Mouse (Mus musculus) spleen, postnatal 14 days (tissue): ENCODE data around the gene Abr.

Experiments
- DNase-seq, 2 experiments: peaks; one replicate each; pipeline ENCODE4 v3.0.0; 2021 to 2022; ENCODE audit warnings: low spot score in 2 of 2

Gene Abr

DNA sequence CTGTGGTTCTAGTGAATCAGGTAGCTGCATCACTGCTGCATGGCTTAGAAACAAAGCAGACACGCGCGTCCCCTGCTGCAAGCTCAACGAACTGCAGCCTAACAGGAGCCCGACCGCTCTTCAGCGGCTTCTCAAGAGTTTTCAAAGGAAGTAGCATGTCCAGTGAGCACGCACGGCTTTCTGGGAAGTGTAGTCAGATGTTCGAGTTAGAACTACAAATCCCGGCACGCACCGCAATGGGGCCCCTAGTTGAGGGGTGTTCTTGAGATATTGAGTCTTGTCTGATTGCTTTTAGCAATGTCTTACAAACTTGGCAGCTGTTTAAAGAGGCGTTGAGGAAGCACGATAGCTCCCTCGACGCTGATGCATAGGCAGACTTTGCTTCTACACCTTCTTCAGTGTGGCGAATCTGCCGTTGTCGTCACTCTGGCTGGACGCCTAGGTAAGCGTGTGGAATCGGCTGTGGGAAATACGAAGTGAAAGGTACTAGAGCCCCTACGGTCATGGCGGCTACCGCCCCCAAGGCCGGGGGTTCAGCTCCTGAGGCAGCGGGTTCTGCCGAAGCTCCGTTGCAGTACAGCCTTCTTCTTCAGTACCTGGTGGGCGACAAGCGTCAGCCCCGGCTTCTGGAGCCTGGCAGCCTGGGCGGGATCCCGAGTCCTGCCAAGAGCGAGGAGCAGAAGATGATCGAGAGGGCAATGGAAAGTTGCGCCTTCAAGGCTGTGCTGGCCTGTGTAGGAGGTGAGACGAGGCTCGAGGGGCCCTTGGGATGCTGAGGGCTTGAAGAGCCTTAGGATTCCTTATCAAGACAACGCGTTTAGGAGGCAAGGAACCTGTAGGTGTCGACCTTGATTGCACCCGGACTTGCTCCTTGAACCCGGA, 215.2 kb downstream of the Abr start, which contains the start of gene Timm22:
Gene Timm22, plus strand, starts transcription at position 251 of the 882 bp plus-strand sequence.
- peak; percentile 89 to 94 for DNase-seq

DNA sequence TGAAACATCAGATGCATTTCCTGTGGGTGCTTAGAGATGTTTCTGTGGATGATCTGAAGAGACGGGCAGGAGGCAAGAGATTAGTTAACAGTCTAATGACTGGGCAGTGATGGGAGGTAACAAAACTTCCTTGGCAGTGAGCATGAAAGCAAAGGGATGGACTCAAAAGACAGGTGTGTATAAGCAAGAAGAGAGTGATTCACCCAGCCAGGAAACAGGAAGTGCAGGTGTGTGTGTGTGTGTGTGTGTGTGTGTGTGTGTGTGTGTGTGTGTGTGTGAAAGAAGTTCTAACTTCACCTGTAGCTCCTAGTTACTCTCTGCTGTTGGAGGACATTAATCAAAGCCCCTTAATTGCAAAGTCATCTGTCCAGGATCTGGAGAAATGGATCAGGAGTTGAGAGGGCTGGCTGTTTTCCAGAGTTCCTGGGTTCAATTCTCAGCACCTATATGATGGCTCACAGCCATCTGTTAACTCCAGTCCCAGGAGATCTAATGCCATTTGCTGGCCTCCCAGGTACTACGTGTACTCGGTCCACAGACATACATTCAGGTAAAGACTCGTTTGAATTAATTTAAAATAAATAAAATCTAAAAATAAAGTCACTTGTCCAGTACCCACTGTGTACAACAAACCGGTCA, 216.4 kb downstream of the Abr start:
- DNase-seq, result no peak

DNA sequence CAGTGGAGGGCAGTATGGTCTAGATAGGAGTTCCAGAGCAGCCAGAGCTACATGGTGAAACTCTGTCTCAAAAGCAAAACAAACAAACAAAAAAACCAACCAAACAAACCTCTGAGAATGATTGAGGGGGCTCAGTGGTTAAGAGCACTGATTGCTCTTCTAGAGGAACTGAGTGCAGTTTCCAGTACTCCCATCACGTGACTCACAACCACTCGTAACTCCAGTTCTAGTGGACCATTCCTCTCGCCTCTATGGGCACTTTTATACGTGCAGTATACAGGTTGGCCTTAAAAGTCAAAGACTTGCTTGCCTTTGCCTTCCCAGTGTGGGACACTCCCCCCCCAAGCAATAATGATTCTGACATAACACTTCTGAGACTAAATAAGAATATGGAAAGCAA, 217.0 kb downstream of the Abr start:
- DNase-seq, result no peak

DNA sequence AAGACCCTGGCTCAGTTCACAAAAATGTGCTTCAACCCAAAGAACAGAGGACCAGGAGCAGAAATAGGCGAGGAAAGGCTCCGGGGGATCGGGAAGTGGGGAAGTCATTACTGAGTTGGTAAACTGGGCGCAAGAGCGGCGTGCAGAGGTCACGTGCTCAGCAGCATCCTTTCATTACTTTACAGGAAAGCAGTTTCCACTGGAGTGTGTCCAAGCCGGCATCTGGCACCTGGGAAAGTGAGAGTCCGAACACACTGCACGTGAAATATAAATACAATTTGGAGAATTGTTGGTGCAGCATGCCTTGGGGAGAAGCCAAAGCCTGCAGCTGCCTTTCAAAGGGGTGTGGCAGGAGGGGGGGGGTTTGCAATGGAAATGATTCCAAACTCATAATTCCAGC, 220.7 kb downstream of the Abr start:
- no peak for DNase-seq

DNA sequence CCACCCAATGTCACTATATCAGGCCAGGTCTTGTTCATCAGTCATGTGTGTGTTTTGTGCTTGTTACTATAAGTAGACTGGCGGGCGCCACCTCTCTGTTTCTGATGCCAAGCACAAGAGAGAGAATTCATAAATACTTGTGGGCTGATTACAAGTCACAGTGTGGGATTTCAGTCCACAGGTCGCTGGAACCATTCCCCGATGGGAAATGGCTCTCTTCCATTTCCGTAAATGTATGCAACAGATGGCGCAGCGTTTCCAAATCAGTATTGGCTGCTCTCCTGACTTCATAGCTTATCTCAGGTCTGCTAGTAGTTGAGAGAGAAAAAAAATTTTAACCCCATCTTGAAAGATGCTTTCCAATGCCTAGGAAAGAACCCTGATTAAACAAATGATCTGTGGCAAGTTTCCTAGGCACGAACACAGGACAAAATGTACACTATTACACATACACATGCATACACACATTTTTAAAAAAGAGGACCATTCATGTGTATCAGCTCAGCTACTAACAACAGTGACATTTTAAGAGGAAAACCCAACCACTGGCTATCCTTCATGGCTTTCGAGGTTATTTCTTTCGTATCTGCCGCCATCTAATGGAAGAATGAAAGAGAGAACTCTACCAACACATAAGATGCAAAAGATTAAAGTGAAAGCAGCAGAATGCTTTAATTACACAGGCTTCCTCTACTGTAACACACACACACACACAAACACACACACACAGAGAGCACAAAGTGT, 222.4 kb downstream of the Abr start:
- no peak for DNase-seq

DNA sequence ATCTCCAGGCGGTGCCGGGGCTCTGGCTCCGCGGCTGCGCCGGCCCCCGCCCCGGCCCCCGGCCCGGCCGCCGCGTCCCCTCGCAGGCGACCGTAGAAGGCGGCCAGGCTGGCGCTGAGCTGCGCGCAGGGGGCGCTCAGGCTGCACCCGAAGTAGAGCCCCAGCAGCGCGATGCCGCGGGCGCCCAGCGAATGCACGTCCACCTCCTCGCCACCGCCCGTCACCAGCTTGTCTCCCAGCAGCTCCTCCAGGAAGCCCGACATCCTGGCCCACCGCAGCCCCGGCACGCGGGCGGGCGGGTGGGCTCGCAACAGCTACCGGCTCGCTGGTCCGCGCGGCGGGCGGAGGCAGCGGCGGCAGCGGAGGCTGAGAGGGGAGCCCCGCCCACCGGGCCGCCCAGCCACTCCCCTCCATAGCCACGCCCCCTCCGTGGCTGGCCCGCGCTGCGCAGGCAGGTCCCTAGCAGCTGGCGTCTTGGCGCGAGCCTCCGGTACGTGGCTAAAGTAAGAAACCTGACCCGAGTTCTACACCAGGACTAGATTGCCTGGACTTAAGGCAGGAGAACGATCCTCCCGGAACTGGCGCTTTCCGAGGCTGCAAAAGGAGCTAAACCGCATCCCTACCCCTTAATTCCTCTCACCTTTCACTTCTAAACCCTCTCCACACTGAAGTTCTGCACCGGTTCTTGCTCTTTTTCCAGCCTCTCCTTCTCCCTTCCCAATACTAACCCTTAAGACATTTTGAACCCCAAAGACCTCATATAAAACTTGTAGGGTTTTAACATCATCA, 223.1 kb downstream of the Abr start, which contains the start of gene Nxn:
Gene Nxn, minus strand, starts transcription at position 343 of the 789 bp plus-strand sequence.
- peak; percentile 85 to 90 for DNase-seq

DNA sequence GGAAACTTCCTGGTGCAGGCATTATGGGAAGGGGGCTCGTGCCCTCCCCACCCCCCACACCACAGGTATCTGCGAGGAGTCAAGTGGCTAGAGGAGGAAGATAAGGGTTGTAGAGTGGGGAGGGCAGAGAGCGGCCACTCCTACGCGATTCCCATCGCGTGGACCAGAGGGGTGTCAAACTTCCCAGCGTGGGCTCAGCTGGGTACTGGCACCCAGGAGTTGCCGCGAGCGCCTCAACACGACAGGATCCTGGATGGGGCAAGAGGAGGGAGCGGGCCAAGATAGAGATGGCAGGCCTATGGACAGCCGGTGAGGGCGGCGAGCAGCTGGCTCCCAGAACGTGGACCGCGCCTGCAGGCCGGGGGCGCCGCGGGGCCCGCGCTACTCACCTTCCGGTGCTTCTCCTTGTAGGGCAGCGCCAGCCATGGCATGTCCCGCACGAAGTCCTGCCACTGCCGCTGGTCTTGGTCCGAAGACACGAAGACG, 223.8 kb downstream of the Abr start:
- DNase-seq, result no peak

DNA sequence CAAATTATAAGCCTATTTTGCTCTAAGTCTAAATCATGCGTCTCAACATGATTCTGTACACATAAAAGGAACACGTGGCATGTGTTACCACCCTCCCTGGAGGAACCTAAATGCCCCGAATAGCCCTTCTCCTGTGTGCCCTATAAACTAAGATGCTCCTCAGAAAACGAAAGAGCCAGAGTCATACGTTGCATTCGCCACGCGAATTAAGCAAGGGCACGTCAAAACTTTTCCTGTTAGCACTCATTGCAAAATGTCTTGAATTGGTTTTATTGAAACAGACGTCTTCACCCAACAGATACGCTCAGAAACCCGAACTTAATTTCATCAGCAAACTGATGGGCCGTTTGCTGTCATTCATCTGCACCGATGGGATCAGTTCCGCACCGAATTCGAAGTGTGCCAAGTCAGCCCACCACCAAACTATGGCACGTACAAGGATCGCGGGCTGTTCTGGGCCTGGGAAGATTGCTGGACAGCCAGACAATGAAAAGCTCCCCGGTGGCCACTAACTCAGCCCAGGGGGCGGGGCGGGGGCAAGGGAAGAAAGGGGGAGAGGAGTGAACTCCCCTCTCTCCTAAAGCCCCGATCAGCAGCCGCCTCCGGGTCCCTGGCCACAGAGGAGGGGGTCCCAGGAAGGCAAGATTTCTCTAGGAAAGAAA, 224.3 kb downstream of the Abr start:
- no peak for DNase-seq

DNA sequence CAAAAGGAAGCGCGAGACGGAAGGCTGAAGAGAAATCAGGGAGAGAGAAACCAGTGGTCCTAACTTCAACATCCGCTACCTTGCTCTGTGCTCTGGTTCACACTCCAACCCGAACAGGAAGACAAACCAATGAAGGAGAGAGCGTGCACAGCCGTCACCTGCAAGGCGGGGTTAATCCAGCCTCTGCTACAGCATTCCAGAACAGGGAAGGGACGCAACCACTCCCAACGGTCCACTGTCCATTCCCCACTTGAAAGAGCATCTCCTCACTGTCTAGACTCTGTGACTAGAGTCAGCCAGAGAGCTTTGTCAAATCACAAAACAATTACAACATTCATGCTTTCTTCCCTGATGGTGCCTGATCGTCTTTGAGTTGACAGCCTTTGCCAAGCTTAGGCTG, 229.1 kb downstream of the Abr start:
- DNase-seq, result no peak

DNA sequence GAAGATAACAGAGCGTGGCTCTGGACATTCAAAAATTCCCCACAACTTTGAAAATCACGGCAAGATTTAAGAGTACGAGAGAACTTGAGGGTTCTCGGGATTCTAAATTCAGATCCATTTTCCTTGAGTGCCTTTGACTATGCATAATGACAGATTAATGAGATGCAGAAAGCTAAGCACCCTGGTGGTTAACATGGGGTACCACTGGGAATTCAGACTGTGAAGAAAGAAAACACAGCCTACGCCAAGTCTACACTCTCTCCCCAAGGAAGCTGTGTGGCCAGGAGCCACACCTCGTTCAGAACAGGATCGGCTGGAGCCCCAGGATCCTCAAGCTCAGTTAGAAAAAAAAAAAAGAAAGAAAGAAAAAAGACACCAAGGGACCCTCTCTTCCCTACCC, 229.6 kb downstream of the Abr start:
- DNase-seq, result no peak

DNA sequence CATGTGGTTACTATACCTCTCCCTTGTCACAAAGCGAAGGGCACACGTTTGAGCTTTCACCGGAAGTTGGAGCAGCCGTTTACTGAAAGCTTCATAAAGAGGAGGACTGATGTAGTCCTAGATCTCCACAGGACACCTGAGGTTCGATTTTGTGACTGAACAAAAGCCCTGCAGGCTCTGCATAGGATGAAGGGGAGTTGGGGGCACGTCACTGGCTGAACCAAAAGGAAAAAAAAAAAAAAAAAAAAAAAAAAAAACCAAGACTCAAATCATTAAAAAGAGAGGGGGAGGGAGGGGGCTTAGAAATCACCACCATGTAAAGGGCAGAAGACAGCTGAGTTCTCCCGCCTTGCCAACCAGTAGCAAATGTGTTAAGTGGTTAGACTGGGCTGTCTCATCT, 233.4 kb downstream of the Abr start:
- DNase-seq, result no peak

DNA sequence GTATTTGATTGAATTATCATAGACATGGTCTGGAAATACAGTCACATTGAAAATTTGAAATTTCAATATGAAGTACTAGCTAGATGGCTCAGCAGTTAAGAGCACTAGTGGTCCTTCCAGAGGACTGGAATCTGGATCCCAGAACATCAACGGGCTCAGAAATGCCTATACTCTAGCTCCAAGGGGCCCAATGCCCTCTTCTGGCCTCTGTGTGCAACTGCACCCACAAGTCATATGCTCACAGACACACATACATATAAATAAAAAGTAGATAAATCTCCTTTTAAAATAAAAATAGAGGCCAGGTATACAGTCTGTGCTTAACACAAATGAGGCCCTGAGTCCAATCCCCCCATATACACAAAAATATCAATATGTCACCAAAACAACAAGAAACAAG, 235.0 kb downstream of the Abr start:
- no peak for DNase-seq

DNA sequence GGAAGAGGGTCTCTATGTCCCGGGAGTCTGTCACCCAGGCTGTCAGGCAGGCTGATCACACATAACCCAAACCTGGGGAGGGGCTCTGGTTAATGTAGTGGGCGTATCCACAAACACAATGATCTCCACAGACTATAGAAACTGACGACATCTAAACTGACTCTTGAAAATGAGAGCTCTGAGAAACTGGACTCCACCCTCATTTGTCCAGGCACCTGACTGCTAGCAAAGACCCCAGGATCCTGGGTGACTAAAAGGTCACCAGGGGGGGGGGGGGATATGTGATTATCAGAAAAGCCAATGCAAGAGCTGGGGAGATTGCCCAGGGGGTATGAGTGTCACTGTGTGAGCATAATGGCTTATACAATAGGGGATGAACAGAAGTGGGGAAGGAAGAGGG, 236.4 kb downstream of the Abr start:
- DNase-seq, result no peak

DNA sequence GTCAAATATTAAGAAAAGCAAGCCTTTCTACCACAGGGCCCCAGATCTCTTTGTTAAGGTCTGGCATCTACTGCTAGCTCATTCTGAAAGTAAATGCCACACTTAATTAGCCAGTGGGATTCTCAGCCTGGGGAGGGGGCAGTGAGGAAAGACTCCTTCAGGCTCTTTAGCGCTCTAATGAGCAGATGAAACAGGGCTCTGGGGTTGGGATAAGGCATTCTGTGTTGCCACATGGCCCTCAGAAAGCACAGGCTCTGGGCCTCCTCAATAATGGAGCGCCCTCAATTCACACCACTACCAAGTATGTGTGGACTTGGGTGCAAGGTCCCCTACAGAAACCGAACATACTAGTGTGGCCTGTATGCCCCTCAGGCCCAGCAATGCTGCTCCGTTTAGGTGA, 237.1 kb downstream of the Abr start:
- no peak for DNase-seq

DNA sequence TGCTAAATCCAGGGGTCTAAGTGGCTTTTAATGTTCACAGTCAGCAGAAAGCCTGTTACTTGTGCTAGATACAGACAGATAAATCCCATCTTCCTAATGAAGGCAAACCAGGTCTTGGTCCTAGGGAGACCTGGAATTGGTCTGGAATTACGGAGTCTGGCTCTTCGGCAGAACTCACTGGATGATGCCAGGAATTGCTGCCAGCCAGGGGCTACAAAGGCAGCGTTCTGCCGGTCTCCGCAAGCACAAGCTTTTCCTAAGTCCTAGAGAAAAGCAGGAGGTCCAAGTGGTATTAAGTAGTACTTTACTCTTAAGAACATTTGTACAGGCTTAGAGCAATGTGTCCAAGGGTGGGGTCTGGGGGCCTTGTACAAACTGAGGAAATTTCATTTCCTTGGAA, 237.8 kb downstream of the Abr start:
- DNase-seq, result no peak

DNA sequence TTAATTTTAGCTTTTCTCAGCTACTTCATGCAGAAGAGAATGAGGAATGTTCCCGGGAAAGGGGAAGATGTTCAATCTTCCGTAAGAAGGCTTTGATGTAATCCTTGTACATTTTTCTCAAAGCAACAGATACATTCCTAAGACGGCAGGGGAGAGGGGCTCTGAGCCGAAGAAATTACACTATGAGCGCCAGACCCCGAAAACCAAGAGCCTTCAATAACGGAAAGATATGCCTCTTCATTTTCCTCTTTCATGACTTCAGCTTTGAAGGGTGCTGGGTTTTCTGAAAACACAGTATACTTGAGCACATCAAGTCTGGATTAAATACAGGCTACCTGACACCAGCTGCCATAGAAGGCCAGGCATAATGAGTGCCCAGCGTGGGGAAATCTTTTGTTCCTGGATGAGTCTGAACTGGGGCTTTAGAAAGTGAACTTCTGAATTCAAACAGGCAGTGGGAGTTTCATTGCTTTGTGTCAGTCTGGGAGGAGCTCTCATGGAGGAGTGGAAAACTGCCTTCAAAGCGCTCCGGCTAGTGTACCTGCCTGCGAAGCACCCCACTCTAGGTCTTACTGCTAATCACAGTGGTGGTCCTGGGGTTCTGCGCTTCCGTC, 239.3 kb downstream of the Abr start:
- DNase-seq, result no peak

DNA sequence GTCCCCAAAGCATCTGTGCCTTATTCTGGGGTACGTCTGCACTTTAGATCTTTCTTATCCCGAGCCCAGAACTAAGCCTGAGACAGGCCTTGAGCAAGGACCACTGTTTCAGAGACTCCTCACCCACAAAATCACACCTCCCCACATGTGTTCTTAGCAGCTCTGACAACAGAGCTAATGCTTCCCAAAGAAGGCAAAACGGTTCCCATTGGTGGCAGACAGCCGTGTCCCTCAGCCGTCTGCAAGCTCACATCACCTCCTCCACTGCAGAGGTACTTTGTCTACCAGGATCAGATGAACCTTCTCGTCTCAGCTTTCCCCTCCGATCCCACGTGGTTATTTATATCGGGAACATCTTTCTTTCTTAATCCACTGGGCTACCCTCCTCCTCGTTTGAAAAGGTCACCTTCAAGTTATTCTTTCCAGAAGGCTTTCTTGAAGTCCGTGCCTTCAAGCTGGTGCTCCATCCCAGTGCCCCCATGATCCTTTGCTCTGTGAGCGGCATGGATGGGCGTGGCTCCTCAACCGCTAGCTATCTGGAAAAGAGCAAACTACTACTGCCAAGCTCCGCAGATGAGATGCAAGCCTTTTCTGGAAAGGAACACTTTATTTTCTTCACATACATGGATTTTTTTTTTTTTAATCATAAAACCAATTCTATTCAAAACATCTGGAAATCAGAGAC, 240.8 kb downstream of the Abr start:
- DNase-seq, result no peak

DNA sequence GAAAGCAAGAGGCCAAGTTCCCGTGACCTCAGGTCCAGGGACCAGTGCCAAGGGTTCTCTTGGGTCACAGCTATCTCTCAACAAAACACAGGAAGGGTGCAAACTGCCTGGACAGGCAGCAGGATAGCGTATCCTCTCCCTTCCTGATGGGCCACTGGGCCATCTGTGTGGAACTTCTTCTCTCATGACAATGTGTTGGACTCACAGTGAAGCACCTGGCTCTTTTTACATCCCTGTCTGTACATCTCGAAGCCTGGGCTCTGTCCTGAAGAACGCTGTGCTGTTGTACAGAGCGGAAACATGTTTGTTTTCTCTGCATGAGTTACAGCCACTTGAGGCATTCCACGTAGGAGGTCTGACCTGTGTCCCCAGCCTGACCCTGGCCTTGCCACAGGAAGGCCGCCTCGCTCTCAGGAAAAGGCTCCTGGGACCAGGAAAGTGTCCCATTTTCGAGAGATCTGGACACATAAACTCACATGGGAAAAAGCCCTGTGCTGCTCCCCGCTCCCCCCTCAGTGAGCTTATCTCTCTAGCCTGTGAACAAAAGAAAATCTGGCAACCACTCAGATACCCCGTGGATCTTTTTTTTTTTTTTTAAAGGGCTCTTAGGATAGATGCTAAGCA, 242.1 kb downstream of the Abr start:
- DNase-seq, result no peak

DNA sequence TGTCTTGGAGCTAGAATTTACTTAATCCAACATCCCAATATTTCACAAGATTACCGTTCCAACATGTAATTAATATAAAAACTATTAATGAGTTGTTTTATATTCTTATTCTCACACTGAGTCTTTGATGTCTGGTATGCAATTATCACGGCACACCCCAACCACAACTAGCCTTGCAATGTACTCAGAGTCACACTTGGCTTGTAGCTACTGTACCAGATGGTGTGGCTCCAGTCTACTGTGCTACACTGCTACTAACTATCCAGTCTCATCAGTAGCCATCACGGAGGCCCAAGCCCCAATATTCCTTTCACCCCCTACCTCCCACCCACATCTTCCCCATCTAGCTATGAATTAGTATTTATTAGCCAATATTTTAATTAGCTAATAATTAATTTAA, 245.7 kb downstream of the Abr start:
- no peak for DNase-seq
